Mouse (Mus musculus): ENCODE measurements around the gene Rrh.
"Not testable (repeated sequence)": the region's sequence is repeated elsewhere in the genome, so short reads cannot be mapped to it uniquely, and the experiment has no call there.

- TF ChIP-seq CTCF (IDR thresholded peaks at IDR 0.05; ENCODE audit: borderline replicate concordance, control insufficient read depth, extremely low read depth, insufficient read depth, low read length, poor library complexity); POLR2A (IDR thresholded peaks at IDR 0.05; ENCODE audit: control insufficient read depth, extremely low read depth, insufficient read depth, low read length, poor library complexity): not testable (repeated sequence)
These were observed 64.8 kb downstream of the Rrh start for GRCm38 (mm10) chr3:129757599-129757998.

Measured in thymus, adult 2 months (tissue).